Mouse (Mus musculus) left cerebral cortex, postnatal 36 days (tissue): ENCODE data around the gene Rassf7. TPM values are rescaled to one million over a fixed set of nuclear protein-coding genes. Genes with fewer than 3 reads are reported as not detected.

Source experiments
- DNase-seq, 2 experiments: peaks; one replicate each; pipeline ENCODE4 v3.0.0; 2021 to 2022; ENCODE audit warnings: low spot score in 2 of 2, mixed read lengths in 1 of 2
- intact Hi-C: fragments of 180-260 bp; cut with DNase I; formaldehyde crosslinking; loops from one replicate; pipeline ENCODE4 v1.15.1; 2025
- total RNA-seq, 2 experiments: library from RNA; stranded (reverse); gene quantifications; 2 replicates each; pipeline ENCODE4 v1.2.3; 2021

The Rassf7 gene
- total RNA-seq, result 1 to 10 TPM in 1 of 2 experiments, under 1 TPM in 1; 0.70 to 1.3 TPM

DNA sequence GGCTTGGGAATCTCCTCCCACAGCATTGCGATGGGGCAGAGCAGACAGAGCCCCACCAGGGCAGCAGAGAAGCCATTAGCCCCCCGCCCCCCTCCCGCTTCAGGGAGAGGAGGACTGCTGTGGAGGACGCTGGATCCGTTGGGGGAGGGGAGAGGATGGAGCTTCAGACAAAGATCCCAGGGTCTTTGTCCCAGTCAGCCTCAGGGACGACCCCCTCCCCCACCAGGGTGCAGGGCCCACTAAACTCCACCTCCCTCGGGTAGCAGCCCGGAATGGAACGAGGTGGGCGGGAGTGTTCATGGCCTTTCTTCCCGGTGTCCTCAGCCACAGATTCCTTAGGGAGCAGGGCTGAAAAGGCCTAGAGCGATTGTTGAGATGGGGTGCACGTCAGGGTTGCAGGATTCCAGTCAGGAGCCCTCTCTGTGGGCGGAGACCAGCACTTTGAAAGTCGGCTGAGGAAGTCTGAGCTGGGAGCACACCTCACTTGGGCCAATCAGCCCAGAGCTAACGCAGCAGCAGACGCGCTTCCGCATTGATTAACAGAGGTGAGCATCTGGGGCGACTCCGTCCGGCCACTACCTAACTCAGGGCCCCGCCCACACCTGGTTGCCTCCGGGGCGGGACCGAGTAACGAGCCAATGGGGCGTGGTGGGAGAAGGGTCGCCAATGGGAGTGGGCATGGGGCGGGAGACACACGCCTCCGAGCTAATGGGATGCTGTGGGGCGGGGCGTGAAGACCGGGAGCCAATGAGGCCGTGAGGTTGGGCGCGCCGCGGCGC lies at the start of gene Rassf7:
TSS of gene Rassf7 (plus strand) at position 760 of the 779 bp plus-strand sequence.
- DNase-seq, result peak; percentile 68 to 74
- intact Hi-C loops, result no loop called here

- DNase-seq, result no peak
- intact Hi-C loops, result no loop called here
Observed at GRCm38 (mm10) chr7:141167901-141168517, 47.7 kb upstream of the Rassf7 start.

- peak; percentile 59 to 68 for DNase-seq
- intact Hi-C loops, result no loop called here
Observed at GRCm38 (mm10) chr7:141168518-141168953, 47.1 kb upstream of the Rassf7 start.

- intact Hi-C loops, result no loop called here
- DNase-seq, result no peak
Observed at GRCm38 (mm10) chr7:141169300-141169699, 46.4 kb upstream of the Rassf7 start.

GRCm38 (mm10) chr7:141169866-141170265 lies 45.8 kb upstream of the Rassf7 start:
- intact Hi-C loops, result loop anchor here (5.0 kb wide), 3 partner anchors 38 to 323 kb away; partner anchors contain the start of genes Odf3 and Scgb1c1
- no peak for DNase-seq

DNA sequence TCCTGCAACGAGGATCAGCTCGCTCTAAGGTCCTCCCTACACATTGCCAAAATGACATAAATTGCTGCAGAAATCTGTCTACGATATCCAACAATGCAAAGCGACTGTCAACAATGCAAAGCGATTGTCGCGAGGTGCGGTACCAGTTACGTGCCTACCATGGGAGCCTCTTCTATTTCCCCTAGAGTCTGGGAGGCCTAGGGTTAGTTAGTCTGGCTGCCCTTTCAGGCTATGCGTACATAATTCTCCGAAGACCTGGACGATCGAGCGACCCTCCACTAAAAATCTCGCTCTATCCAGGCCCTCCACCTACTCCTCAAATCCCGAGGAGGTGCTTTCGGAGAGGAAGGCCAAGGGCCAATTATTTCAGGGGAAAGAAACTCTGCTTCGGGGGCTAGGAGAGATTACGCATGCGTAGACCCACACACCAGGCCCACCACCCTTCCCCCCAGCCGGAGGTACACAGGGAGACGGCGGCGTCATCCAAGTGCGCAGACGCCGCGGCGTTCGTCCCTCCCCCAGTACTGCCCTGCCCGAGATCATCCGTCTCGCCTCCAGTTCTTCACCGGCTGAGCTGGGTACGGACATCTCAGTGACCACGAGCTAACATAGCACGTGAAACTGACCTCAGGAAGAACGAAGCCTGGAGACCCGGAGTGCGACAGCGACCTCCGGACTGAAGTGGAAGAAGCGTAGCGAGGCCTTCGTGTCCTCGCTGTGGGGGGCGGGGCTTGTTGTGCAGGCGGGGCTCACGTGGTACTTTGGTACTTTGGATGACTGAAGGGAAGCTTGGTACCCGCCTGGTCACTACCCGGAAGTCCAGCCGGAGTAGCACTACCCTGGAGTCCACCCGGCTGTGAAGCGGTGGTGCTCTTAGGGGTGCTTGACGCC lies 43.3 kb upstream of the Rassf7 start, which contains the start of gene Rnh1:
TSS of gene Rnh1 (minus strand) at position 742 of the 891 bp plus-strand sequence.
- peak; percentile 92 for DNase-seq
- intact Hi-C loops, result loop anchor here (5.0 kb wide), 3 partner anchors 40 to 325 kb away; partner anchors contain the start of genes Odf3 and Scgb1c1

GRCm38 (mm10) chr7:141173323-141173850 lies 42.3 kb upstream of the Rassf7 start:
- no peak for DNase-seq

GRCm38 (mm10) chr7:141175068-141175467 lies 40.6 kb upstream of the Rassf7 start:
- DNase-seq, result no peak
- intact Hi-C loops, result loop anchor here (5.0 kb wide), 2 partner anchors 83 to 268 kb away; no protein-coding TSS in a partner anchor

More at GRCm38 (mm10) chr7:141173323-141173850, 42.3 kb upstream of the Rassf7 start:
- intact Hi-C loops, result loop anchor here (5.0 kb wide), 3 partner anchors 41 to 326 kb away; partner anchors contain the start of genes Odf3 and Scgb1c1

DNA sequence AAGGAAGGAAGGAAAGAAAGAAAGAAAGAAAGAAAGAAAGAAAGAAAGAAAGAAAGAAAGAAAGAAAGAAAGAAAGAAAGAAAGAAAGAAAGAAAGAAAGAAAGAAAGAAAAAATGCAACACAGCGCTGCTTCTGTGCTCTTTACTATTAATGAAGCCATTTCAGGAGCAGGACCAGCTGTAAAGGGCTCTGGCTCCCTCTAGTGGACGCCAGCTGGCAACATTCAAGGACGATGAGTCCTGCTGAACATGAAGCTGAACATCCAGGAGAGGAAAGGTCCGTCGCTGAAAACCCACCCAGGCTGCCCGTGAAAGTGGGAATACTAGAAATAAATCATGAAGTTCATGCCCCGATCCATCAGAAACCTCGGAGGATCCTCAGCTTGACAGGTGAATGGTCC lies 39.5 kb upstream of the Rassf7 start:
- peak; percentile 75 to 85 for DNase-seq
- intact Hi-C loops, result loop anchor here (5.0 kb wide), 2 partner anchors 84 to 269 kb away; no protein-coding TSS in a partner anchor

GRCm38 (mm10) chr7:141188194-141188593 lies 27.5 kb upstream of the Rassf7 start:
- DNase-seq, result no peak
- intact Hi-C loops, result no loop called here

DNA sequence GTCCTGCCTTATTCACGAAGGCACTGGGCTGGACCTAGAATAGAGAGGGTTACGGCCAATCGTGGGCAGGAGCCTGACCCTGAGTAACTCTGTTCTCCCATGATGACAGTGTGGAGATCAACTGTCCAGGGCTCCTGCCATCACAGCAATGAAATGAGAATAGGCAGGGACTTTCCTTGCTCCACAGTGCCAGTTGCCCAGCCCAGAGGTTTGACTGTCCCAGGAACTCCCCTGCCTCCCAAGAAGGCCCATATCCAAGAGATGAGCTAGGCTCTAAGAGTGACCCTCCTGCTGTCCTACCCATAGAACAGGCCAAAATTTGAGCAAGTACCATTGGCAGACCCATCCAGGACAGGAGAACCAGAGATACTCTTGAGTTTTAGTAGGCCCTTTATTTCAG lies 26.9 kb upstream of the Rassf7 start:
- intact Hi-C loops, result no loop called here
- no peak for DNase-seq

DNA sequence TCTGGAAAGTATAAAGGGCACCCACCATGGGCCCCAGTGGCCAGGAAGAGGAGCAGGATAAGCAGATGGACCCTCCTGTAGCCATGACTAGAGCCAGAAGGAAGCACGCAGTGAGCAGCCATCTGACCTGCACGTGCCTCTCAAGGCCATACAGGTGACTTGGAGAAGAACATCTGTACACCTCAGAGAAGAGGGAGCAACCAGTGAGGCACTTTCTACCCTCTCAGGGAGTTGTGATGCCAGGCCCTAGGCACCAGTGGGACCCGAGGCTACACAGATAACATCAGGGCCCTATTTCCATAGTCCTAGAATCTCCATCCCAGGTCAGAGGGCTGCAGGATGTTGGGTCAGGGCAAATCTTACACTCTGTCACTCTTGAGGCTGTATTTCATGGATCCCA lies 25.4 kb upstream of the Rassf7 start:
- DNase-seq, result no peak
- intact Hi-C loops, result no loop called here

GRCm38 (mm10) chr7:141191036-141191435 lies 24.6 kb upstream of the Rassf7 start:
- intact Hi-C loops, result no loop called here

GRCm38 (mm10) chr7:141191796-141192685 lies 23.6 kb upstream of the Rassf7 start:
- DNase-seq, result no peak
- intact Hi-C loops, result no loop called here

More at GRCm38 (mm10) chr7:141191036-141191435, 24.6 kb upstream of the Rassf7 start:
- DNase-seq, result no peak

DNA sequence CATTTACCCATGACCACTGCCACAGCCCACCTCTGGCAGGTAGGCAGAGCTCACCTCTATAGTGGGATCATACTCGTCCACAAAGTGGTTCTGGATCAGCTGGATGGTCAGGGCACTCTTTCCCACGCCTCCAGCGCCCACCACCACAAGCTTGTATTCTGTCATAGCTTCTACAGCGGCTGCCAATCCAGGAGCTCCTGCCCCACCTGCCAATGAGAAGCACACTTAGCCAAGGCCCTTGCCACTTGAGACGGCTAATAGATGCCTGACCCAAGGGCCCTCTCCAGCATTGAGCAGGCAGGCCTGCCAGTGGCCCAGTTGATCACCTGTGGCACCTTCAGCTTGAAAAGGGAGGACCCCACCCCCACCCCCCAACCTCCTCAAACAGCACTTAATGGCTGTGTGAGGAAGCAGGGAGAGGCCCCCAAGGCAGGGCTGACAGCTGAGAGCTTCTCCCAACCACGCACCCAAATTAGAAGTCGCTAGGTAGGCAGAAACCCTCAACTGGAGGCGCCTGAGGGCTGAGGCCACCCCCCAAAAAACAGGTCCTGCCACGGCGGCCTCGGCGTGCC lies 22.8 kb upstream of the Rassf7 start:
- DNase-seq, result no peak
- intact Hi-C loops, result no loop called here

DNA sequence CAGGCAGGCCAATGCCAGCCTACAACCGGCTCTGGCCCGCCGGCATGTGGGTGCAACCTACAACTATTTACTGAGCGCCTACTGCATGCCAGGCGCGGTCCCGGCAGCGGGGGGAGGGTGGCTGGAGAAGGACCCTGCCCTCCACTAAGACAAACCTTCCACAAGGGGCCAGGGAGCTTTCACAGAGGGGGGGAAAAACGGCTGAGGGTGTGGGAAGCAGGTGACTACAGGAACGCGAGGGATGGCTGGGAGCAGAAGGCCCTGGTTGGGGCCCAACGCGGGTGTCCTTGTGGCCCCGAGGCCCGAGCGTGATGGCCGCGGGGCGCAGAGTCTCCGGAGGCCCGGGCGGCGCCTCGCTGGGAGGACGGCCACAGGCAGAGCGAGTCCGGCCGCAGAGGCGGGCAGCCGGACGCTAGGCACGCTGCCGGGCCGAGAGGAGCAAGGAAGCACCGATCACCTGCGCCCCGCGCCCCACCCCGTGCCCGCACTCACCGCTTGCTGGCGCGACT lies 22.3 kb upstream of the Rassf7 start:
- peak in 1 of 2 experiments; percentile 45 for DNase-seq
- intact Hi-C loops, result no loop called here

- DNase-seq, result peak; percentile 98
- intact Hi-C loops, result no loop called here
Observed at GRCm38 (mm10) chr7:141193948-141194347, 21.7 kb upstream of the Rassf7 start, which contains the start of the genes Hras and Lrrc56. TSS of gene Hras (minus strand) at chr7:141194005. TSS of gene Lrrc56 (plus strand) at chr7:141194157.
